Mouse (Mus musculus) hindbrain, embryonic 13.5 days (tissue): Measurements from ENCODE around the gene S100a8. TPM values are rescaled to one million over a fixed set of nuclear protein-coding genes. Genes with fewer than 3 reads are reported as not detected.
A peak's percentile ranks its signal among the peaks of the same experiment; 100 is the strongest.

ENCODE experiments used
- ATAC-seq: fragments of 200-750 bp; cut with Nextera tagmentation; 2 replicates; pipeline ENCODE4 v1.8.0; 2017; ENCODE audit warnings: moderate TSS enrichment; ENCODE audit not compliant: low FRiP score
- H3K27ac ChIP-seq: fragments of 300-500 bp; sonication (generic); 2 replicates; pipeline ENCODE4 v1.5.1; 2015; ENCODE audit warnings: inconsistent platforms, mild to moderate bottlenecking, moderate library complexity
- H3K27me3 ChIP-seq: fragments of 300-500 bp; sonication (generic); 2 replicates; pipeline ENCODE4 v1.6.1; 2015; ENCODE audit warnings: mild to moderate bottlenecking, inconsistent platforms
- H3K36me3 ChIP-seq: fragments of 300-500 bp; sonication (generic); 2 replicates; pipeline ENCODE4 v1.6.1; 2015; ENCODE audit warnings: mild to moderate bottlenecking, inconsistent platforms
- H3K4me1 ChIP-seq: fragments of 300-500 bp; sonication (generic); replicated peaks from 2 replicates; pipeline ENCODE4 v1.6.1; 2015; ENCODE audit warnings: inconsistent platforms
- H3K4me2 ChIP-seq: fragments of 300-500 bp; sonication (generic); 2 replicates; pipeline ENCODE4 v1.6.1; 2015; ENCODE audit warnings: inconsistent platforms, mild to moderate bottlenecking, moderate library complexity
- H3K4me3 ChIP-seq: fragments of 300-500 bp; sonication (generic); 2 replicates; pipeline ENCODE4 v1.5.1; 2015; ENCODE audit warnings: mild to moderate bottlenecking, inconsistent platforms
- H3K9ac ChIP-seq: fragments of 300-500 bp; sonication (generic); 2 replicates; pipeline ENCODE4 v1.6.1; 2015; ENCODE audit warnings: mild to moderate bottlenecking, inconsistent platforms
- H3K9me3 ChIP-seq: fragments of 300-500 bp; sonication (generic); 2 replicates; pipeline ENCODE4 v1.6.1; 2016; ENCODE audit warnings: inconsistent platforms
- WGBS: fragments of 180-500 bp; shearing (Covaris S2); methylation state at CpG from one replicate; pipeline ENCODE4 v1.1.7; 2015; 5-methylcytosine and 5-hydroxymethylcytosine counted together
- polyA plus RNA-seq: library from polyadenylated mRNA; unstranded; fragments of >200 nt; fragmentation: Nextera tagmentation; extraction: Ambion mirVana; gene quantifications from 2 replicates; pipeline ENCODE4 v1.2.1, GENCODE M21; 2015

The S100a8 gene
- polyA plus RNA-seq, 1 experiment from 2014 or later = 11.2 TPM

DNA sequence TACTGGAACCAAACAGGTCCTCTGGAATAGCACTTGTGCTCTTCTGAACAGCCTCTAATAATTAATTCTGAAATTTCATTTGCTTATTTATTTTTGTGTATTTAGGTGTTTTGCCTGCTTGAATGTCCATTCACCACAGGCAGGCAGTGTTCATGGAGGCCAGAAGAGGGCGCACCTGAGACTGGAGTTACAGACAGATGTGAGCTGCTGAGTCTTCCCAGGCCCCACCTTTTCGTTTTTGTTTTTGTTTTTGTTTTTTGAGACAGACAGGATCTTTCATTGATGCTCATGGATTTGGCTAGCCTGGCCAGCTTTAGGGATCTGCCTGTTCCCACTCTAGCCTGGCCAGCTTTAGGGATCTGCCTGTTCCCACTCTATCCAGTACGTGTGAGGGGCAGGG is 24.6 kb upstream of the S100a8 start:
- ATAC-seq = no peak
- H3K27me3 ChIP-seq = no peaks in the 10 kb centered on the region
- WGBS = 51% methylated on average over 3 of the region's 3 CpGs

GRCm38 (mm10) chr3:90647291-90647690 is 21.5 kb upstream of the S100a8 start:
- Histone ChIP-seq H3K36me3 (no peaks in the 10 kb centered on the region), H3K9me3 (no peaks in the 10 kb centered on the region), H3K4me2 (no peak overlapping the region), H3K27me3 (no peaks in the 10 kb centered on the region), H3K4me3 (no peak overlapping the region), H3K9ac (no peak overlapping the region), H3K27ac (no peak overlapping the region), H3K4me1 (no peaks in the 10 kb centered on the region)
- WGBS = 91% methylated on average over 1 of the region's 1 CpGs
- no peak for ATAC-seq

More for the DNA sequence above, 24.6 kb upstream of the S100a8 start:
- no peaks in the 10 kb centered on the region for H3K36me3 ChIP-seq
- H3K9ac ChIP-seq = no peak overlapping the region
- H3K4me1 ChIP-seq = no peaks in the 10 kb centered on the region
- H3K4me3 ChIP-seq = no peak overlapping the region
- H3K9me3 ChIP-seq = no peaks in the 10 kb centered on the region
- H3K27ac ChIP-seq = no peak overlapping the region
- no peak overlapping the region for H3K4me2 ChIP-seq

DNA sequence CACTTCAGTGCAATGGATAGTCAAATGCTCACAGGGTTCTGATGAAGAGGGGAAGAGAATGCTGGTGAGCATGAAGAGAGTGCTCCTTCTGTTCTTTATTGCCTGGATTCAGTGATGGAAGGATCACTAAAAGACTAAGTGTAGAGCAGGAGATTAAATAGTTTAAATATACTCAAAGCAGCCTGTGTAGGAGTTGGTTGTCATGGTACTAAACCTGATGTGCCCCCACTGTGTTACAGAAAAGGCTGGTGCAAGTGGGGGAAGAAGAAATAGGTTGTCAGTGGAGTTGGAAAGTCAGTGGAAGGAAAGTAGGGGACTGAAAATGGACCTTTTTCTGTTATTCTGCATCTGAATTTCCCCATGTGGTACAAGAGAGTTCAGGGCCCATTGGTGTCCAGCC is 19.8 kb upstream of the S100a8 start:
- Histone ChIP-seq H3K27ac (no peak overlapping the region), H3K36me3 (no peaks in the 10 kb centered on the region), H3K27me3 (0 out of 2 replicates have a peak, but pooled peaks cover 1% of the 10 kb centered on the region), H3K9me3 (no peaks in the 10 kb centered on the region), H3K4me2 (no peak overlapping the region), H3K4me1 (no peaks in the 10 kb centered on the region), H3K4me3 (no peak overlapping the region), H3K9ac (no peak overlapping the region)
- ATAC-seq = no peak

GRCm38 (mm10) chr3:90649832-90650231 is 18.9 kb upstream of the S100a8 start:
- no peak overlapping the region for H3K4me2 ChIP-seq
- H3K4me3 ChIP-seq = no peak overlapping the region
- no peaks in the 10 kb centered on the region for H3K9me3 ChIP-seq
- no peaks in the 10 kb centered on the region for H3K4me1 ChIP-seq
- no peak overlapping the region for H3K9ac ChIP-seq
- 94% methylated on average over 2 of the region's 2 CpGs for WGBS
- H3K27me3 ChIP-seq = 0 out of 2 replicates have a peak, but pooled peaks cover 5% of the 10 kb centered on the region
- no peaks in the 10 kb centered on the region for H3K36me3 ChIP-seq
- H3K27ac ChIP-seq = no peak overlapping the region
- no peak for ATAC-seq

DNA sequence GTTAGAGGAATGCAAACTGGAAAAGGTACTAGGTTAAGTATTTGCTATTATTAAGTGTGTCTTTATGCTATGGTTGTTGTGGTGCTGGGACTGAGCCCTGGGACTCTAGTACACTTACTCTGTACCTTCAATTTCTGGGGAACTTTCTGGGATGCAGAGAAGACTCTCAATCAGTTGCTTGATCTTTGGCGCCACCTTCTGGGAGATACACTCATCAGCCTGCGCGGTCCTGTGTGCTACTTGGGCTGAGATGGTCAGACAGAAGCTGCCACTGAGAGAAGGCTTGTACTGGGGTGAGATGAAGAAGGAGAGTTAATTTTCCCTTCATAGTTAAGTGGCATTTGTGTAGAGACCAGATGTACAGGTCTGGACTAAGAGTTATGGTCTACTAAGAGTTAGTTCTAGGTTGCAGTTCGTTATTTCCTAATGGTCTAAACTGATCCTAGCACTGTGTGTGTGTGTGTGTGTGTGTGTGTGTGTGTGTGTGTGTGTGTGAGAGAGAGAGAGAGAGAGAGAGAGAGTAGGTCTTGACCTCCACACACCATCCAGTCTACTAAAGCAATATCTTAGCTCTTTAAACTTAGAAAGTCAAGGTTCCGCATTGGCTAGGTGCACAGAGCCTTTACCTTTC is 15.8 kb upstream of the S100a8 start:
- Histone ChIP-seq H3K9me3 (no peaks in the 10 kb centered on the region), H3K4me3 (no peak overlapping the region), H3K9ac (no peak overlapping the region), H3K27me3 (0 out of 2 replicates have a peak, but pooled peaks cover 5% of the 10 kb centered on the region), H3K4me2 (no peak overlapping the region), H3K4me1 (no peaks in the 10 kb centered on the region), H3K27ac (no peak overlapping the region), H3K36me3 (no peaks in the 10 kb centered on the region)
- peak; percentile 83 for ATAC-seq
- 40% methylated on average over 5 of the region's 5 CpGs for WGBS

- ATAC-seq = no peak
These were observed 15.1 kb upstream of the S100a8 start, which contains the start of gene S100a7a for GRCm38 (mm10) chr3:90653717-90654116. TSS of gene S100a7a (plus strand) at chr3:90654017.

GRCm38 (mm10) chr3:90657405-90657804 is 11.4 kb upstream of the S100a8 start:
- H3K27ac ChIP-seq = no peak overlapping the region
- H3K36me3 ChIP-seq = no peaks in the 10 kb centered on the region
- 78% methylated on average over 4 of the region's 4 CpGs for WGBS
- no peak overlapping the region for H3K9ac ChIP-seq
- no peak for ATAC-seq
- H3K9me3 ChIP-seq = no peaks in the 10 kb centered on the region
- no peak overlapping the region for H3K4me2 ChIP-seq
- H3K4me1 ChIP-seq = no peaks in the 10 kb centered on the region
- H3K4me3 ChIP-seq = no peak overlapping the region
- H3K27me3 ChIP-seq = 0 out of 2 replicates have a peak, but pooled peaks cover 5% of the 10 kb centered on the region

More at GRCm38 (mm10) chr3:90653717-90654116, 15.1 kb upstream of the S100a8 start, which contains the start of gene S100a7a:
- Histone ChIP-seq H3K9me3 (no peaks in the 10 kb centered on the region), H3K9ac (no peak within 1 kb of the TSS), H3K4me3 (no peak within 1 kb of the TSS), H3K4me1 (no peaks in the 10 kb centered on the region), H3K36me3 (no peaks in the 10 kb centered on the region), H3K27ac (no peak within 1 kb of the TSS), H3K27me3 (0 out of 2 replicates have a peak, but pooled peaks cover 5% of the 10 kb centered on the region), H3K4me2 (no peak within 1 kb of the TSS)

DNA sequence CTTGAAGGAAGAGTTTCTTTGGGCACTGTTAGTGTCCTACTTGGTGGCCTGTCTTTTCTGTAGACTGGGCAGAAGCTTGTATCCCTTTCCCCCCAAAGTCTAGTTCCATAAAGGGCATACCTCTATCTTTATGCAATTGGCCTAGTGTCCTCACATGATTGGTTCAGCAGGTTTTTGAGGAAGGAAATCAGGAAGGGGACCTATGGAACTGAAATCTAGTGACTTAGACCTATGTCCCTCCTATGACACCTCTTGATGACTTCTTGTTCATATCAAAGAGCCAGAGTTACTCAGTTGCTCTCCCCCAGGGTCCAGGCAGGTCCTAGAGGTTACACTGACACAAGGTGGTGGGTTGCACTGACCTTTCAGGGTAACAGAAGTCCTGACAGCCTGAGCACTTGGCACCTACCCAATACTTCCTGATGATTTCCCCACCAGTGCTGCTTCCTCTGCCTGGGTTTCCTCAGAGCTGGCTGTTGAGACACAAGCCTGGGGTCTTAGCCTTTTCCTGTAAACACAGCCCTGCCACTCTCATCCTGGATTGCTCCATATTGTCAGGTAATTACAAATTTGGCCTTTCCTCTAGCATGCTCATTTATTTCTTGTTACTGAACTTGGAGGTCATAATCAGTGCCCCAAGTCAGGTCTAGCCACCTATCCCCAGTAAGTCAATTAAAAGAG is 9.3 kb upstream of the S100a8 start:
- Histone ChIP-seq H3K27me3 (no peaks in the 10 kb centered on the region), H3K4me3 (no peak overlapping the region), H3K27ac (no peak overlapping the region), H3K4me1 (no peaks in the 10 kb centered on the region), H3K9me3 (no peaks in the 10 kb centered on the region), H3K4me2 (no peak overlapping the region), H3K36me3 (no peaks in the 10 kb centered on the region), H3K9ac (no peak overlapping the region)
- no peak for ATAC-seq

- no peak overlapping the region for H3K9ac ChIP-seq
- H3K4me1 ChIP-seq = no peaks in the 10 kb centered on the region
- H3K27ac ChIP-seq = no peak overlapping the region
- 94% methylated on average over 2 of the region's 2 CpGs for whole genome bisulfite sequencing
- ATAC-seq = no peak
- no peaks in the 10 kb centered on the region for H3K27me3 ChIP-seq
- H3K9me3 ChIP-seq = no peaks in the 10 kb centered on the region
- H3K4me2 ChIP-seq = no peak overlapping the region
- H3K4me3 ChIP-seq = no peak overlapping the region
- no peaks in the 10 kb centered on the region for H3K36me3 ChIP-seq
These were observed 4.6 kb upstream of the S100a8 start for GRCm38 (mm10) chr3:90664219-90664618.

- no peaks in the 10 kb centered on the region for H3K4me1 ChIP-seq
- 71% methylated on average over 3 of the region's 3 CpGs for WGBS
- H3K27me3 ChIP-seq = no peaks in the 10 kb centered on the region
- no peaks in the 10 kb centered on the region for H3K36me3 ChIP-seq
- H3K4me2 ChIP-seq = no peak overlapping the region
- ATAC-seq = no peak
- H3K4me3 ChIP-seq = no peak overlapping the region
- no peak overlapping the region for H3K9ac ChIP-seq
- H3K9me3 ChIP-seq = no peaks in the 10 kb centered on the region
- no peak overlapping the region for H3K27ac ChIP-seq
These were observed 9.9 kb downstream of the S100a8 start for GRCm38 (mm10) chr3:90678656-90679055.

DNA sequence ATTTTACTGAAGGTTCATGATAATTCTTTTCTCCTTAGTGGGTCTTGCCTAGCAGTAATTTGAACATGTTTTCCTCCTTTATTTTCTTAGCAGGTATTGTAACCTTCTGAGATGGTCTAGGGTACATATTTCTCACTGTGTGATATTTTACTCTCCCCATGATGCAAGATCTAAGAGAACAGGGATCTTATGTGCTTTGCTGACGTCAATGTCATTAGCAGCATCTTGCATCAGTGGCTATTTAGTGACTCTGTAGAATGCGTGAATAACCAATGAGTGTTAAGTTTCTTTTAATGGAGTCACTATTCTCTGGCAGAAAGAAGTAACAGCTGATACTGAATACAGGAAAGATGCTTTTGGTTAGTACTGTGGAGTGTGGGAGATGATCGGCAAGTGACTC is 15.2 kb downstream of the S100a8 start:
- no peak overlapping the region for H3K4me3 ChIP-seq
- ATAC-seq = no peak
- H3K9ac ChIP-seq = no peak overlapping the region
- 87% methylated on average over 3 of the region's 3 CpGs for WGBS
- H3K4me2 ChIP-seq = no peak overlapping the region
- no peaks in the 10 kb centered on the region for H3K27me3 ChIP-seq
- H3K36me3 ChIP-seq = no peaks in the 10 kb centered on the region
- no peak overlapping the region for H3K27ac ChIP-seq
- no peaks in the 10 kb centered on the region for H3K9me3 ChIP-seq
- H3K4me1 ChIP-seq = no peaks in the 10 kb centered on the region

- Histone ChIP-seq H3K36me3 (no peaks in the 10 kb centered on the region), H3K9me3 (no peaks in the 10 kb centered on the region), H3K4me2 (no peak overlapping the region), H3K4me1 (no peaks in the 10 kb centered on the region), H3K27me3 (no peaks in the 10 kb centered on the region), H3K9ac (no peak overlapping the region), H3K4me3 (no peak overlapping the region), H3K27ac (no peak overlapping the region)
- ATAC-seq = no peak
- WGBS = 88% methylated on average over 2 of the region's 2 CpGs
These were observed 18.1 kb downstream of the S100a8 start for GRCm38 (mm10) chr3:90686835-90687234.

DNA sequence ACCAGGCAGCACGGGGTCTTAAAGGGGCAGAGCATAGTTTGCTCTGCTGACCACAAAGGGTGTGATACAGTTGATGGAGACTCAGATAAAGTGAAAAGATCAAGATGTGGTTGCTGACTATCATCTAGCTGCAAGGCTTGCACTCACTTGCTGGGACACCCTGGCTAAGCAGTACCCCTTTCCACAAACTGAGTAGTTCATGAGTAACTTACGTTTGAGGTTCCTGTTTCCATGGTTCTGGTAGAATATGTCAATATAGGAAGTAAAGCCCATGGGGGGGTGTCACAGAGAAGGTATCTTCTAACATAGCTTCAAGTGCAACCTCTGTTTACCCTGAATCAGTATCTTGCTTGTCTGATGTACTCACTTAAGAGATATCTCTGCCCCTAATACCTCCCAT is 24.7 kb downstream of the S100a8 start:
- Histone ChIP-seq H3K36me3 (no peaks in the 10 kb centered on the region), H3K27ac (no peak overlapping the region), H3K27me3 (no peaks in the 10 kb centered on the region), H3K4me3 (no peak overlapping the region), H3K9me3 (no peaks in the 10 kb centered on the region), H3K9ac (no peak overlapping the region), H3K4me1 (no peaks in the 10 kb centered on the region), H3K4me2 (no peak overlapping the region)
- 83% methylated on average over 2 of the region's 2 CpGs for WGBS
- no peak for ATAC-seq
